Mouse (Mus musculus): Measurements from ENCODE around the gene Vdr.

The Vdr gene

DNA sequence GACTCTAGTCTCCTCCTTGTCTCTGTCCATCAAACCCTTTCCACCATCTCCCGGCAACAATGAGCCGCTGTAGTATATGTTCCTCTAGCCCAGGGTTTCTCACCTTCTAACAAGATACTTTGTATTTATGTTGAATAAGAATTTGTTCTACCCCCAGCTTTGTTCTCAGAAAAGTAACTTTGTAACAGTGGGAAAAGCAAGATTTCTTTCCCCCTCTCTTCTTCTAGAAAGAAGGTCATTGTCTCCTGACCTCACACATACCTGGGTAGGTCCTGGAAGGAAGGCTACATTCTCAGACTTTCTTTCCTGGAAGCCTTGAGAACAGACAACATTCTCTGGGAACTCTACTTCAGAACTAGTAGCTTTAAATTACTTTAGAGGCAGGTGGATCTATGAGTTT is at the start of gene Vdr:
Gene Vdr (minus strand): TSS at position 101 of the 400 bp plus-strand sequence.
- DNase-seq (ENCODE audit: low read depth, low spot score), result no peak

DNA sequence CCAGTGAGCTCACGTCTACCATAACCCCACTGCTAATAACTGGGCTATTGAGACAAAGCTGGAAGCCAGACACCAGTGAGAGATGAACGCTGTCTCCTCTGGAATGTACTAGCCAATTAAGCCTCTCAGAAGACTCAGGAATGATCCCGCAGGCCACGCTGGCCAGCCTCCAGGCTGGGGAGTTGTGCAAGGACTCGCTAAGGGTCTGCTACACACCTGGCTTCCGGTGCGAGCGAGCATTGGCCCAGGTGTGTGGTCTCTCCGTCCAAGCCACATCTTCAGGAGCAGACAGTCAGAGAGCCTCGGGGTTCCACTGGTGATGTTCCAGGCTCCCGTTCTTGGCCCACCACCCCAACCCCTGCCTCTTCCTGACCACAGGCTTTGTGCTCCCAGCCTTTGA is 46.0 kb upstream of the Vdr start:
- DNase-seq (ENCODE audit: low read depth, low spot score), result no peak

DNA sequence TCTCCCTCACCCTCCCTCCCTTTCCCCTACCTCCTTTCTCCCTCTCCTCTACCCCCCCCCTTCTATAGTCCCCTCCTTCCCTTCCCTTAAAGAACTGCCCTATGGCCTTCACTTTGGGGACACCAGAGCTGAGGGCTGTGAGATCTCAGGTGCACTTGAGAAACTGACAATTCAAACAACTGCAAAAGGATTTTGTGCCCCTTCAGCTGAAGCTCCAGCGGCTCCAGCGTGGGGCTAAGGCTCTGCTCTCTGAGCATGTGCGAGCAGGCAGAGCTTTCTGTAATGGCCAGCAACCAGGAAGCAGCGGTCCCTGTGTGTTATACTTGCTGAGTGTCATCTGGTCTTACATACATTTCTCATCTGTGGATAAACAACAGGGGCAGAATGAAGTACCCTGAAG is 45.3 kb upstream of the Vdr start:
- DNase-seq (ENCODE audit: low read depth, low spot score), result no peak

DNA sequence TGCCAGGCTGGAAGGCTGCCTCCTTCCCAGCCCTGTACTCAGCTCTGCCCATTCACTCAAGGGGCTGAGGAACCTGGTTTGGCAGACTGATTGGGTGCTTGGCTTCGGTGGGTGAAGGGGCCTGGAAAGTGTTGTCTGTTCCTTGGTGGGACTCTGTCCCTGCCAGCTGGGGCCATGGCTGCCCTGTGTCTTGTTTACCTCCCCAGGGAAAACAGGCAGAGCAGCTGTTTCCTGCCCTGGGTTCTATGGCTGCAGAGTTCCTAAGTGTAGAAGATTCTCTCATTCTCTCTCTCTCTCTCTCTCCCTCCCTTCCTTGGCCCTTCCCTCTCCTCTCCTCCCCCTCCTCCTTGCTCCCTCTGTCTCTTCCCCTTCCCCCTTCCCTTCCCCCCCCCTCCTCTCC is 44.9 kb upstream of the Vdr start:
- DNase-seq (ENCODE audit: low read depth, low spot score), result no peak

DNA sequence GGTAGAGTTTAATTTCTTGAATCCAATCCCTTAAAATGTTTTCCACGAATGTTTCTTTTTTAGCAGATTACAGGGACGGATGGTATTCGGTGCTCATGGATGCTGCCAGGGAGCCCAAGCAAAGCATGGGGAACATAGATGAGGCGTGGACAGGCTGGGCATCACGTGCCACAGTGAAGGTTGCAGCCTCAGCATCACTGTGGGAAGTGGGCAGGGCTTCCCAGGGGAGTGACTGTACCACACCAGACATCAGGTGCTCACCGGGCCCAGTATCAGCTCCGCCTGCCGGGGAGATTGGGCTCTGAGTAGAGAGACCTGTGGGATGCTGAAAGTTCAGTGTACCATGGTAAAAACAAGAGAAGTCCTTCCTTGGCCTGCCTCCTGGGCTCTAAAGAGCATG is 44.2 kb upstream of the Vdr start:
- no peak for DNase-seq (ENCODE audit: low read depth, low spot score)

DNA sequence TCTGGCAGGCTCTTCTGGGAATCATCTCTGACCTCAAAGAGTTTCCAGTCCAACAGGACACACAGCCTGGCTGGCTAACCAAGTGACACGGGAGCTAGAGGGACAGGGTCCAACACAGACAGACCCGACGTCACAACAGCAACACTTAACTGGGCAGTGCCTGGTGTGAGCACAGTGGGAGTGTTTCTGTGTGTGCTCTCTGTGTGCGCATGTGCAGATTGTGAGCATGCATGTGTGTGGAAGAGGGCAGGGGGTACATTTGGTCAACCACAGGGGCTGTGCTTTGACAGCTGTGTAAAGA is 42.4 kb upstream of the Vdr start:
- DNase-seq (ENCODE audit: low read depth, low spot score), result no peak

DNA sequence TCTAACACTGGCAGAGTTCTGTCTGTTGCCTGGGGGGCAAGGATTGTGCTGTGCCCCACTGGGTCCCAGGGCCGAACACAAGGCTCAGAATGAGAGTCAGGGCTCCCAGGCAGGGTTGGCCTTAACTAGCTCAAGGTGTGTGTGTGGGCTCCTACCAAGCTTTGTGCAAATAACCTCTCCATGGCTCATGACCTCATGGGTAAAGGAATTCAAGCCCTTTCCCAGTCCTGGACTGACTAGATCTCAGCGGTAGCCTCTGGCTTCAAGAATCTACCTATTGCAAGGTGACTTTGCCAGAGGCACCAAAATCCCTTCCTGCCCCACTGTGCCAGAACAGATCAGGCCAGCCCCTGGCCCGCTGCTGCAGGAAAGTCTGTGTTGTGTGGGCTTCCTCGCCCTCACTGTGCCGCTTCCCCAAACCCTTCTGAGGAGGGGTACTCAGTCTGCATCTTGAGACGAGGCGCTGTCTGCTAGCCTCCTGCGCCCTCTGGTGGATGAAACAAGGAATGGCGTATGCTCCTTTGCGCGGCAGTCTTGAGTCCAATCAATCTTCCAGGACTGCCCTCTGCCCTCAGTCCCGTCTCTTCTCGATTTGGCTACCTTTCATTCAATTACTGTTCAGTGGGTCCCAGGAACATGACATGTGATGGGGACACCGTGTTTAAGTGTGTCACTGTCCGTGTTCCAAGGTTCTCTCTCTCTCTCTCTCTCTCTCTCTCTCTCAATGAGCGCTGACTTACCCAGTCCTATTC is 41.9 kb upstream of the Vdr start:
- DNase-seq (ENCODE audit: low read depth, low spot score), result peak; percentile 33

DNA sequence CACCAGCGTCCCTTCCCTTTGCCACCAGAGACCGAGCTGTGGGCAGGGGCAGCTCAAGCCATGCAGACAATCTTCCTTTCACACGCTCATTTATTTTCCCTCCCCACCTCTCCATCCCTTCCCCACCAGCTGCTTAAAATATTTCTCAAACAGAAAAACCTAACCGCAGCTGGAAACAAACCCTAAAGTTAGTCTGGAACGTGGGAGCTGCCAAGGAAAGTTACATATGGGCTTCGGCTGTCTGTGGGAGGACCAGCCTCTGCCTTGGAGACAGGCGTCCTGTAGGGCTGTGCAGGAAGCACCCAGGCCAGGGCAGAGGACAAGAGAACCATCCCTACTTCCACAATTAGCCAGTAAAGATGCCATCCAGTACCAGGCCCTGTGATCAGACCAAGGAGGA is 39.8 kb upstream of the Vdr start:
- DNase-seq (ENCODE audit: low read depth, low spot score), result no peak

DNA sequence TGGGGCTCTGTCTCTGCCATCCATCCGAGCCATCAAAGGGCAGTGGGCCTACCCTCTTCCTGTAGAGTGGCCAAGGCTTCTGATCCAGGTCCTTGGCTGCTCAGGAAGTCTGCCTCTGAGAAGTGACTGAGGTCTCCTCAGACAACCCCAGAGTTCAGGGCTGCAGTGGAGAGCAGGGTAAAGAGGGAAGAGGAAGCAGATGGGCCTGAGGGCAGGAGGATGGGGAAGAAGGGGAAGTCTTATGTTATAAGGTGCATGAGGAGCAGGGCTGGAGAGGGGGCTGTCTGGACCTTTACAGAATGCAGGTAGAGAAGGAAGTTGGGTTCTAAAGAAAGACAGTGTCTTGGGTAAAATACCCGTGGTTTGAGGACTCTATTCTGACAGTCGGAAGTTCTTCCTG is 39.3 kb upstream of the Vdr start:
- DNase-seq (ENCODE audit: low read depth, low spot score), result no peak

DNA sequence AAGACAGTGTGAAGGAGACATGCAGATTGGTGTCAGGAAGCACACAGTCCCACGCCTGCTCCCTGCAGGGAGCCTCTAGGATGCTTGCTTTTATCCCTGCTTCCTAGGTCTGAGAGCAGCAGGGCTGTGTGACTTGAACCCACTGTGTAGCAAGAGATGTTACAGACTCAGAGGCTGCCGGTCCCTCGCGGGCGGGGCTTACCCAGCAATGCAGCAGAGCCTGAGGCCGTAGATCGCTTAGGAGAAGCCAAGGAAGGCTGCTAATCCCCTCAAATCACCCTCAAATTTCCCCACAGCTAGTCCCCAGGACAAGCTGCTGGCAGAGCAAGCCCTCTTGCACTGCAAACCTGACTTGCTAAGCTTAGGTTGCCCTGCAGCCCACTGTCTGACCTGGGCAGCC is 38.3 kb upstream of the Vdr start:
- DNase-seq (ENCODE audit: low read depth, low spot score), result no peak

DNA sequence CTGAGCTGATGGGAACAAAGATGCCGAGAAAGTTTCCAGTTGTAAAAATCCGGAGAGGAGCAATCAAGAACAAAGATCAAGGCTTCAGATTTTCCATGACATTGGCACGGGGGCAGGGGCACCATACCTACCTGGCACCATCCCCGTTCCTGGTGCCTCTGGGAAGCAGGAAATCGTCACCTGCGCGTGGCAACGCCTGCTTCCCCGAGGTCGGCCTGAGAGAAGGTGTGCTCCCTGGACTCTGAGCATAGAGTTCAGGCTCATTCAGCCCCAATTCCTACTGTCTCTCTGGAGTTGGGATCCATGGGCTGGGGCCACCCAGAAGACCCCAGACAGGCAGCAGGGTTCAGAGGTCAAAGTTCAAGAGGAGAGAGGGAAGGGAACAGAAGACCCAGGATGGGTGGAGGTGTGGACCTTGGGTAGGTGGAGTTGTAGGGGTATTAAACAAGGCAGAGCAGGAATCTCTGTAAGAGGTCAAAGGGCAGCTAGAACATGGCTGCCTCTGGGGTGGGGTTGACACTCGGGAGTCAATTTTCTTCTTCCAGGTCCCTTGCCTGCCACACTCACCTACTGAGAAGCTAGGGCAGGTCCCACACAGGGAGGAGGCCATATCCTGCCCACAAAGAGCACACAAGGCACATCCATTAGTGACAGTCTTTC is 35.4 kb upstream of the Vdr start:
- no peak for DNase-seq (ENCODE audit: low read depth, low spot score)

DNA sequence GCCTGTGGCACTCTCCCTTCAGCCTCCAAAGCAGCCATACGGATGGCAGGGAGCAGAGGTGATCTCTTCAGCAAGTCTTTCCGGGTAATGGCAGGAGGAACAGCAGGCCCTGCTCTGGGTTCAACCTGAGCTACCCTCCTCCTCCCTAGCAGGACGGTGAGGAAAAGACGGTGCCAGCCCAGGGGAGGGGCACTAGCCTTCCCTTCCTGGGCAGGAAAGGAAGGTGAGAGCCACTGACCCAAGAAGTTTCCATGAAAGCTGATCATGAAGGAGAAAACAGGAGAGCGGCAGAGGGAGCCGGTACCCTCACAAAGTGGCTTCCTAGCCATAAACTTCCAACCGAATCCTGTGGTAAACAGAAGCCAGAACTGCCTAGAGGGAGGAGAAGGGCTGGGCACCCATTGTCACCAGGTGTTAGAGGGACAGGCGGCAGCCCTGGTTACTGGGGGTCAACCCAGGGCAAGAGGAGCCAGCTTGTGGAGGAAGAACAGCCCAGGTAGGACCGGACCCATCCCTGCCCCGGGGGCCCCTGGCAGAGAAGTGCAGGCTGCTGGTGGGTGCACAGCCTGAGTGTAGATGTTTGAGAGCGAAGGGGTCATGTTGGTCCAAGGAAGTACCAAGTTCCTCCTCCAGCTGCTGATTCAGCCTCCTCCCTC is 34.6 kb upstream of the Vdr start:
- no peak for DNase-seq (ENCODE audit: low read depth, low spot score)

DNA sequence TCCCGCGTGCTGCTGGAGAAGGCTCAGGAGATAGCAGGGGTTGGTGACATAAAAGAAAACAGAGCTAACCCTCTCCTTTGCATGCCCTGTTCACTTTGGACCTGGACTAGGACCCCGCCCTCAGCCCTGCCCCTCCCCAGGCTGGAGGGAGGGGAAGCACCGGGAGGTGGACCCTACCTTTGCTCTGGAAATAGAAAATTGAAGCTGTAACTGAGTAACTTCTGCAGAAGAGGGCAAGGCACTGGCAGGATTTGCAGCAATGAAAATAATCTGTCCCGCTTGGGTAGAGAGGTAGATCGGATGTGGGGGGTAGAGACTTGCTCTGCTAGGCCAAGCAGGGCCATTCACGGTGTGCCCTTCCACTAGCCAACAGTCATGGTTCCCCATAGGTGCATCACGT is 32.9 kb upstream of the Vdr start:
- no peak for DNase-seq (ENCODE audit: low read depth, low spot score)

DNA sequence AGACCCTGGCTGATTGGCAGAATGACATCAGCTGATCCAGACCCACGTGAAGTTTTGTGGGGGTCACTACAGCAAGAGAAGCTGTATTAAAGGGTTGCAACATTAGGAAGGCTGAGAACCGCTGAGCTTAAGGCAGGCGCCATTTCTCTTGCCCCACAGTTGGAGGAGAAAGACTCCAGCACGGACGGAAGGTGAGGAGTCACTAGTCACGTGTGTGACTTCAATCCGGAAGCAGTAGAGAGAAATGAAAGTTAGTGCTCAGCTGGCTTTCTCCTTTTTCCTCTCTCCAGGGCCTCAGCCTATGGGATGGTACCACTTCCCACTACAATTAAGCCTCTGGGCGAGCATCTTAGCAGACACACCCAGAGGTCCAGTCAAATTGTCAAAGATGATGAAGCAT is 32.1 kb upstream of the Vdr start:
- no peak for DNase-seq (ENCODE audit: low read depth, low spot score)

DNA sequence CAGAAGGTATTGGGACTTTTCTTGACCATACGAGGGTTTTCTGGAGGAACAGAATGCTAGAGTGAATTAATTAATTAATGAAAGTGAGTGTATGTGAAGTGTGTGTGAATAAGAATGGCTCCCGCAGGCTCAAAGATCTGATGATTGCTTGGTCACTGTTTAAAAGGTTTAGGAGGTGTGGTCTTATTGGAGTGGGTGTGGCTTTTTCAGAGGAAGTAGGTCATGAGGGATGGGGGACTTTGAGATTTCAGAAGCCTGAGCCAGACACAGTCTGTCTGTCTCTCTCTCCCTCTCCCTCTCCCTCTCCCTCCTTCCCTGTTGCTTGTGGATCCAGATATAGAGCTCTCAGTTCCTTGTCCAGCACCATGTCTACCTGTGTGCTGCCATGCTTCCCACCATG is 30.9 kb upstream of the Vdr start:
- no peak for DNase-seq (ENCODE audit: low read depth, low spot score)

DNA sequence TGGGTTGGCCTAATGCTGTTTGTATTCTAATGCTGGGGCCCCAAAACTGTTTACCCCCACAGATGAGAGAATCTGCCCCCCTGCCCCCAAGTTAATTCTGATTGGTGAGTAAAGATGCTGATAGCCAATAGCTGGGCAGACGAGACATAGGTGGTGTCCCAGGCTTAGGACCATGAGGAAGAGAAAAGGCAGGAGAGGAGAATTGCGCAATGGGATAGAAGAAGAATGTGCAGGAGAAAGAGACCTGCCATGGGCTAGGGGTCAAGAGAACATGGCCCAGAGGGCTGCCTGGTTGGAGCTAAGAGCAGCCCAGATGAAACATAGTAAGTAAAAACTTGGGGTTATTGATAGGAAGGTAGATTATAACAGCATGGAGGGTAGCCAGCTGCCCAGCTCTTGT is 29.7 kb upstream of the Vdr start:
- DNase-seq (ENCODE audit: low read depth, low spot score), result no peak

DNA sequence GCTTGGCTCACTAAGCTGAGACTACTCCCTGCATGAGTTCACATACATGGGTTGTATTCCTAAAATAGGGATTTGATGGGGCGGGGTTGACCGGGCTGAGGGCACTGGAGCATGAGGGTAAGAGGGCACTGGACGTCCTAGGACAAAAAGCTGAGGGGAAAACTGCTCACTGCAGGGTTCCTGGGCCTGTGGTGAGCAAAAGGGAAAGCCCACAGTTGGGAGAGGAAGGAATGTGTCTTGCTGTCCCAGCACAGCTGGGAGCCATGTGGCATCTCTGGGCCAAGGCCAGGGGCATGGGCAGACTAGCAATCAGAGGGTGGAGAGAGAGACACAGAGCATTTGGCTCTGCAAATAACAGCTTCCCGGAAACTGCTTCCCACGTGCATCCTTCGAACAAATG is 28.1 kb upstream of the Vdr start:
- no peak for DNase-seq (ENCODE audit: low read depth, low spot score)

DNA sequence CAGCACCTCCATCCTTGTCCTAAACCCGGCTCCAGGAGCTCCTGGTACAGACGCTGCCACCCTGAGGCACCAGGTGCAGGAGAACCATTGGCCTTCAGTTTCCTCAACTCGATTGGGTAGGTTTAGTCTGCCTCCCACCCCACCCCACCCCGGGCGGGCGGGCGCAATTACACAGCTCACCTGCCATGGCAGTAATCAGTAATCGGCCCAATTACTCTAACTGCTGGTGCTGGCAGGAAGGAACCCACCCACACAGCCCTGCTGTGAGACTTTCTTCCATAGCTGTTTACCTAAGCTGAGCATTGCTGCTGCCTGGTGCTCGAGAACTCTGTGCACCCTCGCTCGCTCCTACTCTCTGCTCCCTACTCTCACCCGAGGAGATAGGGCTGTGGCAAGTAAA is 22.0 kb upstream of the Vdr start:
- no peak for DNase-seq (ENCODE audit: low read depth, low spot score)

DNA sequence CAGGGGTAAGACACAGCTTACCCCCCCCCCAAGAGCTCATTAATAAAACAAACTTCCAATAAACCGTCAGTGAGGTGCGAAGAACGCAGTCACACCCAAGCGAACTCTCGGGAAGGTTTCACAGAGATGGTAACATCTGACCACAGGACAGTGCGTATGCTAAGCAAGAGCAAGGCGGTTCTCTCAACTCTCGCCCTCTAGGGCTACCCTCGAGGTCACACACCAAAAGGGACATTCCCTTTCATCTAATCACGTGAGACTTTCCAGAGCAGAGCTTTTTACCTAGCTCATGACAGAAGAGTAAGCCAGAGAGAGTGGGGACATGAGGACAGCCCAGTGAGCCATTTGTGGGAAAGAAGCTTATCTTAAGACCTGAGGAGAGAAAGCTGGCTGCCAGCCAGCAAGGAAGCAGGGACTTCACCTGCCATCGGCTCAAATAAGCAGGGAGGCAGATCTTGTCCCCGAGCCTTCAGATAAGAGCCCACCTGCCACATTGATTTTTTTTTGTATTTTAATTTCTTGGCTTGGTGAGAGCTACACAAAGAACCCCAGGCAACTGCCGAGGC is 18.9 kb upstream of the Vdr start:
- no peak for DNase-seq (ENCODE audit: low read depth, low spot score)

DNA sequence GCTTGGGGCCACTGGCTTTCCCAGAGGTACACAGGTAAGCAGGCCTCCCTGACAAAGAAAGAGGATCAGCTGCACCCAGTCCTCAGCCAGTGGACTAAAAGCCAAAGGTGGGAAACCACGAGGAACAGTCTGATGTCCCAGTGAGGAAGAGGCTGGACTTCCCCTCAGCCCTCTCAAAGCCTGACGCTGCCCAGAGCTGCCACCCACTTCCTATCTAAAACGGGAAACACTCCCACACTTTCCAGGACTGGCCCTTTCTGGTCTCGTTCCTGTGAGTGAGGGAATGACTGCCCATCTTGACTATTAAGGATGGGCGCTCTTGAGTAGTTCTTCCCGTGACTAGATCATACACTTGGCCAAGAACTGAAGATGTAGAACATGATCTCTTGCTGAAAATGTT is 17.4 kb upstream of the Vdr start:
- DNase-seq (ENCODE audit: low read depth, low spot score), result no peak

DNA sequence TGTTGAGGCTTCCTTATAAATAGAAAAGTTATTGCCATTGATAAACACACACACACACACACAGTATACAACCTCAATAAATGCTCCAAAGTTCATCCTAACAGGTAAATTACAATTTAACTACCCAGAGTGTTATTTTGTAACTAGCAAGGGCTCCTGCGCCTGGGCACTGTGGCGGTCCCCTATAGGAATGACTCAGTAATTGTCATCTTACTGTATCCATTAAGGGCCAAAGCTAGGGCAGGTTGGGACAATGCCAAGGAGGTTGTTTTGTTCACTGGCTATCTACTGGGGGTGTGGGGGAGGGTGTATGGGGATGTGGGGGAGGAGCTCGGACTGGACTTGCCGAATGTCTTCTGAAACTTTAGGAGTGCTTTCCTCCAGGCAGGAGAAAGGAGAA is 16.6 kb upstream of the Vdr start:
- no peak for DNase-seq (ENCODE audit: low read depth, low spot score)

DNA sequence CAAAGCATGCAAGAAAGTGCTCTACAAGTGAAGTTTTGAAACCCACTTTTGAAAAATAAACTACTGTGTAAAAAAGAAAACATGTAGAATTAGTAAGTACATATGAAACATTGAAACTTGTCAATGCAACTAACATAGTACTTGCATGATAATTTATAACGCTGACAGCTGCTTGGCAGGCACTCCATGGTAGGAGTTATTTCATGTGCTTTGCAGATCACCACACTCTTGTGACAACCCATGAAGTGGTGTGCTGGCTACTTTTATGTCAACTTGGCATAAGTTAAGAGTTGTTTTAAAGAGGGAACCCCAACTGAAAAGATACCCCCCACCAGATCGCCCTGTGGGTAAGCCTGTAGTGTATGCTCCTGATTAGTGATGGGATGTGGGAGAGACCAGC is 12.0 kb upstream of the Vdr start:
- no peak for DNase-seq (ENCODE audit: low read depth, low spot score)

DNA sequence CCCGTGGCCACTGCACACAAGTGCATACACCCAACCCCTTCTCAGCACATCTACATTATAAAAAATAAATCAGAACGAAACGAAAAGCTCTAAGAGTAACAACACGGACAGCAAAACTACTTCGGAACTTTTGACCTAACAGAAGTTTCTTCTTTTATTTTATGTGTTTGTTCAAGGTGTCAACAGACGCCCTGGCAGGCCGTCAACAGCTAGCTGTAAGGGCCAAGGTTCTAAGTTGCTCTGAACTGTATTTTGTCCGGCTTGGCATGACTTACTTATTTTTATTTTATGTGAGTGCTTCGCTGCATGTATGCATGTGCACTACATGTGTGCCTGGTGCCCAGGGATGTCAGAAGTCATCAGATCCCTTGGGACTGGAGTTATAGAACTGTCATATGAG is 11.4 kb upstream of the Vdr start:
- no peak for DNase-seq (ENCODE audit: low read depth, low spot score)
